Comparison of ENCODE assay signal across 15 mouse cellular contexts in genomic region chr4:129266821-129267220, GRCm38 (mm10). TPM values are rescaled to one million over a fixed set of nuclear protein-coding genes. Genes with fewer than 3 reads are reported as not detected.
"Had no signal": no experiment of that assay in that cellular context is flagged by ENCODE, and none has a peak within 500 bp of the region (broad histone marks: within the 10 kb centered on the region; RNA-seq: fewer than 3 reads in every experiment).

No protein-coding gene starts in this region.

- H3K4me2 ChIP-seq: liver, embryonic 11.5 days; liver, embryonic 15.5 days; midbrain, embryonic 12.5 days; neural tube, embryonic 13.5 days; stomach, embryonic 15.5 days had no signal

- H3K9me3 ChIP-seq: limb, embryonic 10.5 days; liver, embryonic 15.5 days; midbrain, embryonic 12.5 days; neural tube, embryonic 13.5 days; stomach, embryonic 15.5 days had no signal

- H3K27ac ChIP-seq: left cerebral cortex, adult 2 months; liver, embryonic 15.5 days; midbrain, embryonic 12.5 days; neural tube, embryonic 13.5 days had no signal

- H3K9ac ChIP-seq: liver, embryonic 15.5 days; midbrain, embryonic 12.5 days; neural tube, embryonic 13.5 days; stomach, embryonic 15.5 days had no signal

- H3K27me3 ChIP-seq: liver, embryonic 15.5 days; midbrain, embryonic 12.5 days; neural tube, embryonic 13.5 days; stomach, embryonic 15.5 days had no signal

- H3K36me3 ChIP-seq: limb, embryonic 10.5 days; liver, embryonic 15.5 days; midbrain, embryonic 12.5 days; neural tube, embryonic 13.5 days; stomach, embryonic 15.5 days had no signal

- ATAC-seq: intestine, postnatal 0 days had no signal

- DNase-seq: kidney, adult 8-10 months; kidney, postnatal 25 days; lung, postnatal 10 days; retina, postnatal 1 day; thymus, adult 2 months; thymus, postnatal 25 days had no signal

- H3K4me3 ChIP-seq: left cerebral cortex, adult 2 months; limb, embryonic 10.5 days; liver, embryonic 15.5 days; midbrain, embryonic 12.5 days; neural tube, embryonic 13.5 days; stomach, embryonic 15.5 days had no signal

RNA-seq across cellular contexts. Expression of gene C77080, which starts 5.6 kb away (rescaled TPM):
- total RNA-seq: megakaryocyte, adult 5-6 weeks had no signal

RNA-seq across cellular contexts. Expression of gene Sync, which starts 20.6 kb away (rescaled TPM):
- total RNA-seq: megakaryocyte, adult 5-6 weeks had no signal
